Mouse (Mus musculus) frontal cortex, postnatal 25 days (tissue): ENCODE results near the gene Fryl.
A peak's percentile ranks its signal among the peaks of the same experiment; 100 is the strongest.

ENCODE experiments used
- DNase-seq, 2 experiments: peaks; one replicate each; pipeline ENCODE4 v3.0.0; 2022; ENCODE audit warnings: low spot score in 2 of 2

Gene Fryl

GRCm38 (mm10) chr5:73256352-73257065, at the start of gene Fryl:
Fryl (minus strand) TSS chr5:73256619.
- DNase-seq = peak; percentile 77 to 87

GRCm38 (mm10) chr5:73304507-73304906, 48.1 kb upstream of the Fryl start:
- no peak for DNase-seq

GRCm38 (mm10) chr5:73301601-73302307, 45.3 kb upstream of the Fryl start:
- DNase-seq = no peak

- no peak for DNase-seq
These were observed 39.5 kb upstream of the Fryl start for GRCm38 (mm10) chr5:73295916-73296315.

- DNase-seq = no peak
These were observed 38.6 kb upstream of the Fryl start for GRCm38 (mm10) chr5:73295016-73295415.

GRCm38 (mm10) chr5:73293458-73293827, 37.0 kb upstream of the Fryl start:
- DNase-seq = no peak

- DNase-seq = peak; percentile 79 to 91
These were observed 36.4 kb upstream of the Fryl start, which contains the start of gene Ociad1 for GRCm38 (mm10) chr5:73292502-73293457. Ociad1 (plus strand) TSS chr5:73292784.

GRCm38 (mm10) chr5:73289900-73290299, 33.5 kb upstream of the Fryl start:
- no peak for DNase-seq

GRCm38 (mm10) chr5:73286603-73287002, 30.2 kb upstream of the Fryl start:
- no peak for DNase-seq

GRCm38 (mm10) chr5:73285470-73285978, 29.1 kb upstream of the Fryl start:
- no peak for DNase-seq

- DNase-seq = no peak
These were observed 27.6 kb upstream of the Fryl start for GRCm38 (mm10) chr5:73284046-73284445.

- no peak for DNase-seq
These were observed 24.1 kb upstream of the Fryl start for GRCm38 (mm10) chr5:73280567-73280850.

GRCm38 (mm10) chr5:73279732-73280566, 23.5 kb upstream of the Fryl start:
- no peak for DNase-seq

- DNase-seq = no peak
These were observed 22.8 kb upstream of the Fryl start for GRCm38 (mm10) chr5:73279190-73279589.

- no peak for DNase-seq
These were observed 18.5 kb upstream of the Fryl start for GRCm38 (mm10) chr5:73274941-73275340.

- DNase-seq = no peak
These were observed 16.8 kb upstream of the Fryl start for GRCm38 (mm10) chr5:73273171-73273570.

- DNase-seq = no peak
These were observed 14.2 kb upstream of the Fryl start for GRCm38 (mm10) chr5:73270612-73271011.

GRCm38 (mm10) chr5:73268636-73269213, 12.3 kb upstream of the Fryl start:
- DNase-seq = no peak

GRCm38 (mm10) chr5:73265460-73265859, 9.0 kb upstream of the Fryl start:
- DNase-seq = no peak

GRCm38 (mm10) chr5:73264122-73264521, 7.7 kb upstream of the Fryl start:
- DNase-seq = no peak

GRCm38 (mm10) chr5:73257723-73258122, 1.3 kb upstream of the Fryl start:
- no peak for DNase-seq
